Mouse (Mus musculus) liver (tissue): ENCODE data around the gene Gramd1b.

Experiments
- DNase-seq: peaks from one replicate; pipeline ENCODE4 v3.0.0-alpha.2; 2020; ENCODE audit warnings: mixed read lengths

Gramd1b gene

DNA sequence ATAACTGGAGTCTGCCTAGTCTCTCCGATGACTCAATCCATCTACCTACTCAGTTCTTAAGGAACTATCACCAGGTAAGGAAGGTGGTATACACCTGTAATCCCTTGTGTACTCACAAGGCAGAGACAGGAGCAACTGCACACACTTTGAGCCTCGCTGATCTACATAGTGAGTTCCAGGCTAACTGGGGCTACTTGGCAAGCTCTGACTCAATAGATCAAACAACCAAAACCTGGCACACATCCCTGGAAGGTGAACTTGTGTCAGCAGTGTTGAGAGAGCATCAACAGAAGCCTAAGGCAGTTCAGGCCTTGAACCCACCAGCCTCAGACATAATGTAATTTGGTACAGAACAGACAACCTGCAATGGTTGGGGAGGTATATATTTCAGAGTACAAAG lies 135.0 kb downstream of the Gramd1b start:
- DNase-seq, result no peak

DNA sequence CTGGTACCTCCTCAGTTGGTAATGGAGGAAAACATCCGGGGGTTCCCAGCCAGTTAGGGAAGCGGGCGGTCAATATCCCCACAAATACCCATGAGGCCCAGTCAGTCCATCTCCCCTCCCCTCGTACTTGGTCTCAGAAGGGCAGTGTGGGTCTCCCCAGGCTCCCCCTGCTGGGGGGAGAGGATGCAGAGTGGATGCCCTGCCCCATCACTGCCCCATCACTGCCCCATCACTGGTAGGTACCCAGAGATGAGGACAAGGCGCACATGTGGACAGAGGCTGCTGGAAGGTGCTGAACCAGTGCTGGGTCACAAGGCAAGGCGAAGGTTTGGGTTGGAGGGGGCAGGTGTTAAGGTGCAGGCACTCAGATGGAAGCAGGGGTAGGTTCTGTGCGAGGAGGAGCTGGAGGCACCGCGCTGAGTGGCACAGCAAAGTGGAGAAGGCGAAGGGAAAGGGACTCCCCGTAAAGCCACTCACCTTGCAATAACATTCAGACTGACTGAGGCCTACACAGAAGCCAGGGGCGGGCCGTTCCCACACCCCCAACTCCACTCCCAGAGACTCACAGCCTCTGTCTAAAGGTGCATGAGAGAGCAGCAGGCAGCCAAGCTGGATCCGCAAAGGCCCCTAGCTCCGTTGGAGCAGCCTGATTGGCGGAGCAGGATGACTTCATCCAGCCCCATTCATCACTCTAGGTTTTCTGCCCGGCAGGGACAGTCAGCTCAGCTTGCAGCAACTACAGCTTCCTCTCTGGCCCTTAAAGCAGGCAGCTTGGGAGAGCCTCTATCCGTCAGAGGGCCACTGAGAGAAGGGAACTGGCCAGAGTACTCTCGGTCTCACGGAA lies 139.1 kb downstream of the Gramd1b start:
- DNase-seq, result peak; percentile 35

DNA sequence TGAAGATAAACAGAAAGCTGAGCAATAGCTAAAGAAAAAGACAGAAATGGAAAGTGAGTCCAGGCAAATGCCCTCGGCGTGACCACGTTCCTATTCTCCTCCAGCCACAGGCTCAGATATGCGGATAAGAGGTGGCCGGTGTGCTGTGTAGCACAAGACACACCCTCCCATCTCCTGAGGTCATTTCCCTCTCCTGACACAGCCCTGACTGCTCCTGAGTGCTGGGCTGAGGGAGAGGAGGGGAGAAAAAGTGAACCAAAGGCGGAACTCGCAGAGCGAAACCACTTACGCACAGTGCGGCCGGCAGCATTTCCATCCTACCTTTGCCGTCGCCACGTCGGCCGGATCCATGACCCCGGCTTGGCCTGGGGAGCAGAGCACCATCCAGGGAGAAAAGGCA lies 139.8 kb downstream of the Gramd1b start:
- DNase-seq, result no peak

DNA sequence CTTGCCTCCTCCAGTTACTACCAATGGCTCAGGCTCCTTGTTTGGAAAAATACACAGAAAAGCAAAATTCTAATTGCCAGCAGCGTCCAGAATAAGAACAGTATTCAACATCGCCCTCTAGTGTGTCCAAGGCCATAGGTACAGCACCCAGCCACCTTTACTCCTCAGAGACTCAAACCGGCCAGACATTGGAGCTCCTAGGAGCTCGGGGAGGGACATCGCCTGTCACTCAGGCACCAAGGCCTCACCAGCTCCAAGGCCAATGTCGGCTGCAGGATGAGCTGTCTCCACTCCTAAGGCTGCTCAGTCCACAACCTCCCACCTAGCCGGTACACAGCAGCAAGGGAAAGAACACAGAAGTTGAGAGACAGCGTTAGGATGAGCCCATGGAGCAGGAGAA lies 140.3 kb downstream of the Gramd1b start:
- DNase-seq, result no peak

DNA sequence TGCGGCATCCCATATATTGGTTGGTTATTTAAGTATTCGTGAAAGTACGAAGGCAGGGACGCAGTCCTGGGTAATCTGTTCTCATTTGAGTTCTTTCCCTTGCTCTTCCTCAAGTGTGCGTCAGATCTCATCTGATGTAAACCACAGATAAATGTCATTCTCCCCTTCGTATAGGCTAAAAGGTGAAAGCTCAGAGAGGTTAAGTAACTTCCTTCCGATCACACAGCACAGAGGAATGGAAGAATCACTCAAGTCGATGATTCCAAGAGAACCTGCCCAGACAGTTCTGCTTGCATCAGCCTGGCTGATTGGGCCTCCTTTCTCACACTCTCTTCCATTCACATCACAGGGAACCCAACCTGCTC lies 140.8 kb downstream of the Gramd1b start:
- DNase-seq, result no peak

DNA sequence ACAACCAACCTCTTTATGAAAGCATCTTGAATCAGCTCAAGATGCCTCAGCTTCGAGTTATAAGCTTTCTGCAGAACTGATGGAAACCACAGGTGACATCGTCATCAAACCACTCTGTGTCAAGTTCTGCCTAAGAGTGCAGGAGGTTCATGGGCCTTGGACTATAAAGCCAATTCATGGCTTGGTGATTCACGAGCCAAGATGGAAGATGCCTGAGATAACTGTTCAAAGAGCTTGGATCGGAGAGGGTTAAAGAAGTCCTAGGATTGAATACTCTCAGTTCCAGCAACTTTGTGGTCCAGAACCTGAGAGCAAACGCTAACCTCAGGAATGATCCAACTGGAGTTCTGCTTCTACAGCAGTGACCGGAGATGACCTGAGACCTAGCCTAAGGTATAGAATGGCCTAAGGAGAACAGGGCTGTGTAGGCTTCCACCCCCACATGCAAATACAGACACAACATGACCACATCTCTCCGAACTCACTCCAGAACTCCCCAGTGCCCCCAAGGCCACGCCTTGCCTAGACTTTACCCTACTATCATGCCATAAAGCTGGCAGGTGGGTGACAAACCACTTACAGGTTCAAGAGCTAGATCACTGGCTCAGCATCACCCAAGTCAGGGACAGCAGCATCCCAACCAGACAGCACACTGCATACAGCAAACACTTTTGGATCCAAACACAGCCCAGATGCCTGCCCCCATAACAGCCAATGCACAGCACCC lies 141.4 kb downstream of the Gramd1b start:
- no peak for DNase-seq

DNA sequence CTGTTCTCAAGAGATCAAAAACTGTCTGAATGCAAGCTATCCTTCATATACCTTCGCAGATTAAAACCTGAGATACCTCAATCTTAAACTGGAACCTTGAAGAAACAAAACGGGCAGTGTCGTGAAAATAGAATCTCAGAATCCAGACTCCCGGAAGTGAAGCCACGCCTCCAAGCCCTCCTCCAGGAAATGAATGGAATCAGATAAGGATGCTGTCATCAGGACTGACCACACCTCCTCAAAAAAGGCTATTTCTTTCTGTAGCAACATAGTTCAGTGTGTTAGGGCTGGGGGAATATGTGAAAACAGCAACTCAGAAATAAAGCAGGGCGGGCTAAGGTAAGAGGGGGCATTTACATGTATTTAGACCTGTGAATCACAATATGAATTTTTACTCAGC lies 142.0 kb downstream of the Gramd1b start:
- DNase-seq, result no peak

DNA sequence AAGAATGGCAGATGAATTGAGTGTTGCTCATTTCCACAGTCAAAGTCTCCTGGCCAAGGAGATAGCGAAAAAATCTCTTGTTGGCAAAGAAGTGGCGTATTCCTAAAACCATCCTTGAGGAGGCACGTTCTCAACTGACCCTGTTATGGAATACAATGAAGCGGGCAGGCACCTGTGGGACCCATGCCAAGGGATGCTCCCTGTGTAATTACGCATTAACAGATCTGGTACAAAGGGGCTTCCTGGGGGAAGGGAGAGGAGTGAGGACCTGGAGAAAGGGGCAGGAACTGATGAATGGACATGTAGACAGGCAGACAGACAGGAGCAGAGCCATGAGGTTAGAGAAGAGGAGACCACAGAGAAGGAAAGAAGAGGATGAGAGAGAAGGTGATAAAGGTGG lies 146.4 kb downstream of the Gramd1b start:
- DNase-seq, result no peak

DNA sequence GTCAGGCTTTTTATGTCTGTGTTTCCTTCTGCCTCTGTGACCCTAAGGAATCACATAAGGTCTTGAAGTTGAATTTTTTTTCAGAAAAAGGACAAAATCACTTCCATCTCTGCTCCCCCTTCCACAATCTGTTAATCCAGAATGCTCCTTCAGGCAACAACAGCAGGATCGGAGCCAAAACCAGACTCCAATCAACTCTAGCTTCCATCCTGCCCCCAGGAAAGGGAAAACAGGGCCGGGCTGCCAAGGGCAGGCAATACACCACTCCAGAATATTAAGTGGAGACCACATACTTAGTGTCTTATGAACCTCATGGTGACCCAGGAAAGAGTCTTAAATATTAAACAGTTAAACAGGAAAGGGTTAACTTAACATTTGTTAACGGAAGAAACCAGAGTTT lies 148.7 kb downstream of the Gramd1b start:
- DNase-seq, result no peak

DNA sequence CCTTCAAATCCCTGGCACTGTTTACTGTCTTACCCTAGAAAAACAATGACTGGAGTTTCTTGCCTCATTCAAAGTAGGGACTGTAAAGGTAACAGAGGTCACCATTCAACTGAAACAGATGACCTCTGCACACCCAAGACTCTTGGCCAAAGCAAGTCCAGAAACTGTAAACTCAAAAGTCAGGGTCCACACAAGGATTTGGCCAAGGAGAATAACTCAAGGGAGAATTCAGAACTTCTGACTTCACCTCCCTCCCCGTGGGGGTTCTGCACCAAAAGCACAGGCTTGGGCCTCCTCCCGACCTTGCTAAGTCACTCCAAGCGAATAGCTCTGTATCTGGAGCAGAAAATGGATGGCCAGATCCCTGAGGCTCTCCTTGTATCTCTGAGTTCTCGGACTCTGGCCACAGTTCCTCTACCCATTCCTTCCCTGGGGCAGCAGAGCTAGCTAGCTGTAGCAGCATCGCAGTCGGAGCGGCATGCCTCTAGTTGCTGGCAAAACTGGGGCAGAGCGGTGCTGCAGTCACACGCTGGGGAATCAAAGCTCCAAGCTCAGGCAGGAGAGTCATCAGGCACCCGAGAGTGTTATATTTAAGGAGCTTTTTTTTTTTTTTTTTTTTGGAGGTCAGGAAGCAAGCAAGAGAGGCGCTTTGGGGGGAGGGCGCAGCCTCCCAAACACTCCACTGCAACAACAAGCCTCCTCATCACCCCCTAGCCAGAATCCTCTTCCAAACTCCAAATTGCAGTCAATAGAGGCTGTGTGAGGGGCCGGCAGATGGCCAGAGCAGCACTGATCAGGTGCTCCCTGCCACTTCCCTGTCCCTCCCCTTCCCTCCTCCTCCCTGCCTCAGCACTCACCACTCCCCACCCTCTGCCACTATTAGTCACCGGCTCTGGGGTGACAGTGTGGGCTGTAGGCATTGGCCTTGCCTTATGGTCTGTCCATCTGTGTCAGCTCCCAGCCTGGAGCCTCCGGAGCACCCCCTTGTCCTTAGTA lies 149.5 kb downstream of the Gramd1b start:
- DNase-seq, result no peak

DNA sequence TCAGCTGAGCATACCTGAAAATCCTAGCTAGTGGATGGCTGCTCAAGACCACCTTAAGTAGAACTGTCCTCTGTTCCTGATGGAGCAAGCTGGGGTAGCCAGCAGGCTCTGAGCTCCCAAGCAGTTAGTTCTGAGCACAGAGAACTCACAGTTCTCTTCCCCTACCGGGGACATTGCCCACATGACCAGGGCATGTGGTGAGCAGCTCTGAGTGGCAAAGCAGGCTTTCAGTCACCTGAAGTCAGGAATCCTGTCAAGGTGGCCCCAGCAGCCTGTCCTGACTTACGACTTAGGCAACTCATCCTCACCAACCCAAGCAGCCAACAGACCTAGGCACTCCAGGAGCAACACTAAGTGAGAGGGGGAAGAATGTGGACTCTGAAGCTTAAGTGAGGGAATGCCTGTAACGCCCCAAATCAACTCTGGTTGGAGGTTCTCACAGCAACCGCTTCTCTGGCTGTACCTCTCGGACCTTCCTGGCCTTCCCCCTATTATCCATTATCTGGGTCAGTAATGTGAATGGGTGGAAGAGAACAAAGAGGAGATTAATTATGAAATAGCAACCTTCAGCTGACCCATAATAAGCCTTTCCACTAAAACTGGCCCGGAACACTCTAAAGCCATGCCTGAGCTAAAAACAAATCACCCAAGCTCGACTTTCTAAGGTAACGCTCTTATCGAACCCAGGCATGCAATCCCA lies 154.3 kb downstream of the Gramd1b start:
- no peak for DNase-seq

DNA sequence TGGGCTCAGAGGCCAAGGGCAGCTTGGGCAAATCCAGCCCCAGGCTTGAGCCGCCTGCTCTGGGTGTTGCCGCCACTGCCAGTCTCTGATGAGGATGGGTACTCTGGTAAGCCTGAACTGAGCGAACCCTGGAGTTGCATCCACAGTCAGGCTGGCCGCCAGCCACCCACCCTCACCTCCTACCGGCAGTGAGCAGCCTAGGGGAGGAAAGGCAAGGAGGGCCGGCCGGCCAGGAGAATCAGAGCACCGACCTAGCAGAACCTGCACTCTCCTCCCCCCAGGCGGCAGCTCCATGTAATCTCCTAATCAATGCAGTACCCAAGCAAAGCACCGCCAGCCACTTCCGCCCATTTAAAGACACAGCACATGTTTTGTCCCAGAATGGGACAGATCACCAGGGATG lies 155.0 kb downstream of the Gramd1b start:
- peak; percentile 34 for DNase-seq

DNA sequence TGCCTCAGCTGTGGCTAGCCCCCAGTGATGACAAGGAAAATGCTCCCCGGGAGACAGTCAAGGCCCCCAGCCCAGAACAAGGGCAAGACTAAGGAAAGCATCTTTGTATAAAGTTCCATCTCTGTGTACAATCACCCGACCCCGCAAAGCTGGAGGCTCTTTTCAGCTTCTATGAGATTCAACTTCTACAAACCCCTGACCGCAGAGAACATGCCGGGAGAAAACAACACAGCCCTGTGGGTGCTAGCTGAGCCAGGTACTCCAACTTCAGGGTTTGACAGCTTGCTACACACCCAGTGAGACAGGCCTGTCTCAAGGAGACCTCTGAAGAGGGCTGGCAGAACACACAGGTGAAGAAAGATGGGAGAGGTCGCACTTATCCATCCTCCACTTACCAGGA lies 155.7 kb downstream of the Gramd1b start:
- no peak for DNase-seq

DNA sequence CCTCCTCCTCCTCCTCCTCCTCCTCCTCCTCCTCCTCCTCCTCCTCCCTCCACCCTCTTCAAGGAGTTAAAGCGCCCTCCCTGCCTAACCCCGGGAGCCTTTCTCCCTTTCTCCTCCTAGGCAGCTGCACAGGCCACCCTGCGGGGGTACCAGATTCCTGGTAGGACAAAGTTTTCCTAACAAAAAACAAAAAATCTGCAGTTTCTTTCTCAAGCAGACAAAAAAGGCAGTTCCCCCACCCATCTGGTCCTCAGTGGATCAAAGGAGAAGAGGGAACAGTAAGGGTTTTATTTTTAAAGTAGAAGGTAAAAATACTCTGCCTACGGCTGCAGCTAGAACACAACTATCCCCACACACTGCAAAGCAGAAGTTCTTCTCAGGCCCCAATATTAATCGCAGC lies 156.2 kb downstream of the Gramd1b start:
- no peak for DNase-seq

DNA sequence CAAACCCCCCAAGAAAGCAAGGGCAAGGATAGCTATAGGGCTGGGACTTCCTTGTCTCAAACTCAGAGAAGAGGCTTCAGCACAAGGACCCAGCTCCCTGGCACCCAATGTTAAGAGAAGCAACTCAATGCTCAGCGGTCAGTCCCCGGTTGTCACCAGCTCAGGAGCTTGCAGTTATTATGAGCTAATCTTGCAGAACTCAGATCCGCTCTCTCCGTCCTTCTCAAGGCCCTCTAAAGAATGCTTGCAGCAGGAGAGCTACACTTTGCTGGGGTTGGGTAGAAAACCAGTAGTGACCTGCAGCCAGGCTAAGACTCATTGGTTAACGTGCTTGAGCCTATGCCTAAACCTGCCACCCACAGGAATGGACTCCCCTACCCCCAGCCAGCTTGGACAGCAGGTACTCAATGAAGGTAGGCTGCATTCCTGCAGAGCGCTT lies 156.6 kb downstream of the Gramd1b start:
- no peak for DNase-seq

DNA sequence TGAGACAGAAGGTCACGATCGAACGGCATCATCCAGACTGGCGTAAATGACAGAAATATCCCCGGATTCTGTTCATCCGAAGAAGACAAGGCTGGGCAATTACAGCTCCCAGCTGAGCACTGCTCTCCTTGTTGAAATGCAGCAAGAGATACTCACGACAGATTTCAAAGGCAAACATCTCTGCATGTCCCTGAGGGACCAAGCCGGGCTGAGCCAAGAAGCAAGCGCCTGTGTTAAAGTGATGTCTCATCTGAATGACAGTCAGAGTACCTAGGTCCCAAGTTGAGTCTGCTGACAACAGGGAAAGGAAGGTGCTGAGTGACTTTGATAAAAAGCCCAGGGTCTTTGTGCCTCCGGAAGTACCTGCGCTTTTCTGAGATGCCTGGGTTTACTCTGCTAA lies 157.1 kb downstream of the Gramd1b start:
- no peak for DNase-seq

DNA sequence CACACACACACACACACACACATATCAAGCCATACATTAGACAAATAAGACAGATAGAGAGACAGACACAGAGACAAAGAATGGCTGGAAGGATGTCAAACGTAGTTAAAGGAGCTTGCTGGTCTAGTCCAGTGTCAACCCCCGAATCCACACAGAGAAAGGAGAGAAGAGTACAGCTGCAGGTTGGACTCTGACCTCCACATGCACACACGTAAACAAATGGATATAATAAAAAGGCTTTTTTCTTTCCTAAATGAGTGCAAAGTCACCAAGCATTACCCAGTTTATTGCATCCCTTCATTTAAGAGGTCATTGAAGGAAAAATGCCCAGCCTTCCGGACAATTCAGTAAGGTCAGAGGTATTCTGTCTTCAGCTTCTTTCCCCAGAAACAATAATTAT lies 161.0 kb downstream of the Gramd1b start:
- DNase-seq, result no peak

DNA sequence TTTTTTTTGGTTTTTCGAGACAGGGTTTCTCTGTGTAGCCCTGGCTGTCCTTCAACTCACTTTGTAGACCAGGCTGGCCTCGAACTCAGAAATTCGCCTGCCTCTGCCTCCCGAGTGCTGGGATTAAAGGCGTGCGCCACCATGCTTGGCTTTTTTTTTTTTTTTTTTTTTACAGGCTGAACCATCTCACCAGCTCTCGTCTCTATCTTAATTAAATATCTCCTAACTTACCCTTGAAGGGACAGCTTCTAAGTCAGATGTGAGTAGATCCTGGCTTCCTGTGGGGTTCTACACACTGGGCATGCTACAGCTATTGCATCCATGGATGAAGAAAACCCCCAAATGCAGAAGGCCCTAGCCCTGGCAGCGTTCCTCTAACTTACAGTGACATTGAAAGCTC lies 164.4 kb downstream of the Gramd1b start:
- no peak for DNase-seq

DNA sequence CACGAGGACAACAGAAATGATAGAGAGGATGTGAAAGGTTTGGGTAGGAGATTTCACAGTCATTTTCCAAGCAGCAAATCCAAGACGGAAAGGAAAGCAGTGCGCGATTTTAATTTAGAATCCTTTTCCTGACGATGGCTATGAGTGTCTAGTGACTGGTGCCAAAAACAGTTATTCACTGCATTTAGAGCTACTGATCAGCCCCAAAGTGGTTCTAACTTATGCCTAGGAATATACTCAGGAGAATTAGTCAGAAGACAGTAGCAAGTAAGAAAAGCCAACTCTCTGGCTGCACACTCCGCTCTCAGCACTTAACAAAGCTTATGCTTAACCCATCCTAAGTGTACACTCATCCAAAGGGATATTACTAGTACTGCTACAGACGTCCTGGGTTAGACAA lies 166.9 kb downstream of the Gramd1b start:
- DNase-seq, result no peak

DNA sequence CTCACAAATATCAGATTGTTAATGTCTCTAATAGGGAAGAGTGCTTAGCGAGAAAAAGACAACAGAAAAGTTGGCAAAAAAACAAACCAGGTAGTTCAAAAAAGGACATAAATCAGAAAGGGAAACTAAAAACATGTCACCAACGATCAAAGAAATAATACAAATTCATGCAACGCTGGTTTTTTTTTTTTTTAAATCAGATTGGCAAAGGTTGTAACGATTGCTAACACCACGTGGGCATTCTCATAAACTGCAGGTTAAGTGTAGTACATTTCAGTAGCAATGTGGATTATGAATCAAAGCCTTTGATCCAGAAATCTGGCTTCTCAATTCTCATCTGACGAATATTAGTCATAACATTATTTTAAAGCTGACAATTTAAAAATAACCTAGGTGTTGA lies 169.2 kb downstream of the Gramd1b start:
- DNase-seq, result no peak

DNA sequence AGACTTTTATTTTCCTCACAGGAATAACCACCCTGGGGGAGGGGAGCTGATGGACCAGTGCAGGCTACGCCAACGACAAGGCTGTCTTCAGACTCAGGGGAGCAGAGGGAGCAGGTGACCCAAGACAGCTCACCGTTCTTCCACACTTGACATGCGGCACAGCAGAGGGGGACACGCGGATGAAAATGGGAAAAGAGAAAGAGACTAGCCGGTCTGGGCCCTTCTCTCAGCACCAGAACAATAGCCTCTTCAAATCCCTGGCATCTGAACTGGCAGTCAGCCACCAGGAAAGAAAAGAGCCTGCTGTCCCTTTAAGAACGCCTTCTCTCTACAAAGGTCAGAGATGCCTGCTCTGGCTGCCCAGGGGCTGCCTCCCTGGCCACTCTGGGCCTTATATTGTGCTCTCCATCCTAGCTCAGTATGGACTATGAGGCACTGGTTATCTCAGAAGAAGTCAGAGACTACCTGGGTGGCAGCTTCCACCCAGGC lies 172.7 kb downstream of the Gramd1b start:
- DNase-seq, result no peak

DNA sequence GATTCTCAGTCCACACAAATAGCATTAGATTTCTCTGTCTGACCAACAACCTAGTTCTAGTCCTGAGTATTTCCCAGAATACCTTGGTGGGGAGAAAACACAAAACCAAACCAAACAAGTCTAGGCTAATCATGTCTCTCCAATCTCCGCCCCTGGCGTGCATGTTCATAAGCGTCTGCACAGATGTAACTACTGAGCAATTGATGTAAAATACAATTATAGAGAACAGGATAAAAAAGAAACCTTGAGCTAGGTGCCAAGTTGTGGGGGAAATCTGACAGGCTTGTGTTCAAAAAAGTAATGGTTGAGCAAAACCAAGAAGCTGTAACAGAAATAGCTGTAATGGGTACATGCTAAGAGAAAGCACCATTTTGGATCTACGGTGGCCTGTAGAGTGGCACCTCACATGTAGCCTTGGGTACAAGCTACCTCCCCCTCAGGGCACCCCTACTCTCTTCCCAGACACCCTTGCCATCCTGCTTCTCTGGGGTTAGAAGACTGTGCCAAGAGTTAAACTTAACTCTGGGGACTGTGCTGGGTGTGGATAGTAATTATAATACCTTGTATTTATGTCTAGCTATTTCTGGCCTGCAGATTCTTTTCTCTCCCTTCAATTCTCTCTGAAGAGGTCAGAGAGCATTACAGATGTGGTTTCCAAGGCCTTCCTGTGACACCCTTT lies 174.3 kb downstream of the Gramd1b start:
- DNase-seq, result no peak
